ENCODE assay signal across 20 mouse cellular contexts in the genomic region with DNA sequence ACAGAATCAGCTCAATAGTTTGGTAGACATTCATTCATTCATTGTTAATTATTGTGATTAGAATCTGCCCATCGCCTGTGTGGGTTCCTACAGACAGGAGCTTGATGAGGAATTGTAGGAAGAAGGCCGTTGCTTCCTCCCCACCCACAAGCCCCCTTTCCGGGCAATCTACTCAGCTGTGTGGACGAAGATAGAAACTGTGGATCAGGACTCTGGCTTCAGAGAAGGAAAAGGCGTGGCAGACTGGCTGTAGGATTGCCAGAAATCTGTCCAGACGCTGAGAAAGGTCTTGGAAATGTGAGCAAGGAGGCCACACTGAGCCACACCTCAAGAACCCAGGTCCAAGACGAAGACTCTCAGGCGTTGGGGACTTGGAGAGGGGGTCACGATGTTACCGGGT. TPM values are rescaled to one million over a fixed set of nuclear protein-coding genes. Genes with fewer than 3 reads are reported as not detected.
A peak's percentile ranks its signal among the peaks of the same experiment; 100 is the strongest.
DNase-seq lines count a peak whose midpoint lies in the region; ATAC-seq lines count a peak whose summit lies in the region.
"Had no signal": no experiment of that assay in that cellular context is flagged by ENCODE, and none has a peak within 500 bp of the region (broad histone marks: within the 10 kb centered on the region; RNA-seq: fewer than 3 reads in every experiment).

No protein-coding gene starts in this region.

- H3K4me3 ChIP-seq in kidney, embryonic 14.5 days (ENCODE audit: low read length): no peak overlapping the region
- no peak overlapping the region for H3K4me3 ChIP-seq in hindbrain, embryonic 13.5 days
- H3K4me3 ChIP-seq: embryonic facial prominence, embryonic 10.5 days; forebrain, embryonic 13.5 days; gastrocnemius, adult 2 months; heart, embryonic 10.5 days; heart, embryonic 15.5 days had no signal

- H3K4me1 ChIP-seq in kidney, embryonic 14.5 days (ENCODE audit: control insufficient read depth, insufficient read depth, low read length): no peaks in the 10 kb centered on the region
- no peaks in the 10 kb centered on the region for H3K4me1 ChIP-seq in hindbrain, embryonic 13.5 days (replicated peaks)
- H3K4me1 ChIP-seq: embryonic facial prominence, embryonic 10.5 days; forebrain, embryonic 13.5 days; heart, embryonic 10.5 days; heart, embryonic 15.5 days had no signal

- peak; percentile 42 for DNase-seq in kidney, adult 11 months
- peak; percentile 43 for DNase-seq in kidney, adult 9 months
- DNase-seq in kidney, postnatal 14 days: peak; percentile 39
- no peak for DNase-seq in cerebellum, postnatal 25 days
- DNase-seq: adrenal gland, postnatal 14 days; cerebellum, adult 11-12 months; cerebellum, adult 9-10 months; cerebellum, postnatal 36 days; forebrain, postnatal 0 days; gastrocnemius, adult 2 months; gastrocnemius, postnatal 25 days; heart, postnatal 14 days had no signal

- H3K27me3 ChIP-seq in kidney, embryonic 14.5 days (ENCODE audit: control insufficient read depth, insufficient read depth, low read length): no peaks in the 10 kb centered on the region
- H3K27me3 ChIP-seq in hindbrain, embryonic 13.5 days: no peaks in the 10 kb centered on the region
- H3K27me3 ChIP-seq: forebrain, embryonic 13.5 days; heart, embryonic 15.5 days had no signal

- H3K4me2 ChIP-seq in kidney, embryonic 14.5 days (replicated peaks; ENCODE audit: low read depth, low read length): no peak overlapping the region
- no peak overlapping the region for H3K4me2 ChIP-seq in hindbrain, embryonic 13.5 days
- H3K4me2 ChIP-seq: forebrain, embryonic 13.5 days; heart, embryonic 15.5 days; hindbrain, embryonic 14.5 days had no signal

- no peaks in the 10 kb centered on the region for H3K9me3 ChIP-seq in kidney, embryonic 14.5 days (ENCODE audit: control insufficient read depth, low read length)
- H3K9me3 ChIP-seq in hindbrain, embryonic 13.5 days: no peaks in the 10 kb centered on the region
- H3K9me3 ChIP-seq: embryonic facial prominence, embryonic 10.5 days; forebrain, embryonic 13.5 days; heart, embryonic 10.5 days; heart, embryonic 15.5 days had no signal

- no peaks in the 10 kb centered on the region for H3K36me3 ChIP-seq in kidney, embryonic 14.5 days (ENCODE audit: control insufficient read depth, insufficient read depth, low read length)
- H3K36me3 ChIP-seq in hindbrain, embryonic 13.5 days: no peaks in the 10 kb centered on the region
- H3K36me3 ChIP-seq: embryonic facial prominence, embryonic 10.5 days; heart, embryonic 10.5 days; heart, embryonic 15.5 days had no signal

- no peak for ATAC-seq in kidney, embryonic 14.5 days (ENCODE audit: low FRiP score, low TSS enrichment)
- no peak for ATAC-seq in granulocyte monocyte progenitor cell, adult 5-6 weeks (replicated peaks; ENCODE audit: poor library complexity, severe bottlenecking)
- no peak for ATAC-seq in hindbrain, embryonic 13.5 days (ENCODE audit: low FRiP score)
- ATAC-seq: forebrain, embryonic 13.5 days; forebrain, postnatal 0 days had no signal

- WGBS in kidney, embryonic 14.5 days: 72% methylated on average over 10 of the region's 10 CpGs
- WGBS in hindbrain, embryonic 13.5 days: 92% methylated on average over 10 of the region's 10 CpGs

- no peak overlapping the region for H3K27ac ChIP-seq in kidney, embryonic 14.5 days (ENCODE audit: low read depth, low read length)
- no peak overlapping the region for H3K27ac ChIP-seq in hindbrain, embryonic 13.5 days
- H3K27ac ChIP-seq: embryonic facial prominence, embryonic 10.5 days; forebrain, embryonic 13.5 days; gastrocnemius, adult 2 months; heart, embryonic 10.5 days; heart, embryonic 15.5 days; hindbrain, embryonic 14.5 days had no signal

- H3K9ac ChIP-seq in kidney, embryonic 14.5 days (ENCODE audit: low read depth, low read length): no peak overlapping the region
- no peak overlapping the region for H3K9ac ChIP-seq in hindbrain, embryonic 13.5 days
- H3K9ac ChIP-seq: forebrain, embryonic 13.5 days; forebrain, postnatal 0 days; heart, embryonic 15.5 days; hindbrain, embryonic 14.5 days had no signal

RNA-seq across cellular contexts. Expression of a gene that starts 43.6 kb away (rescaled TPM):
- 48.7 and 81.0 TPM in 2 replicates for polyA plus RNA-seq in kidney, embryonic 14.5 days (2014; fragmentation: Nextera tagmentation; extraction: Ambion mirVana)
- total RNA-seq in granulocyte monocyte progenitor cell, adult 5-6 weeks (2014; fragmentation: Nextera tagmentation): 14.6 and 25.1 TPM in 2 replicates
- total RNA-seq in granulocyte monocyte progenitor cell, adult 5-6 weeks (2017): 11.2 and 14.2 TPM in 2 replicates
- polyA plus RNA-seq in hindbrain, embryonic 13.5 days (2015; fragmentation: Nextera tagmentation; extraction: Ambion mirVana): 17.6 and 18.4 TPM in 2 replicates

Comparison
In these comparisons a context has a peak if more than half of its experiments do, and no peak if none do; other contexts are left out.
1. DNase-seq: peak in kidney, adult 11 months (single experiment), kidney, adult 9 months (single experiment) and kidney, postnatal 14 days (single experiment); none in cerebellum, postnatal 25 days (0 of 2).